In the genomic region with DNA sequence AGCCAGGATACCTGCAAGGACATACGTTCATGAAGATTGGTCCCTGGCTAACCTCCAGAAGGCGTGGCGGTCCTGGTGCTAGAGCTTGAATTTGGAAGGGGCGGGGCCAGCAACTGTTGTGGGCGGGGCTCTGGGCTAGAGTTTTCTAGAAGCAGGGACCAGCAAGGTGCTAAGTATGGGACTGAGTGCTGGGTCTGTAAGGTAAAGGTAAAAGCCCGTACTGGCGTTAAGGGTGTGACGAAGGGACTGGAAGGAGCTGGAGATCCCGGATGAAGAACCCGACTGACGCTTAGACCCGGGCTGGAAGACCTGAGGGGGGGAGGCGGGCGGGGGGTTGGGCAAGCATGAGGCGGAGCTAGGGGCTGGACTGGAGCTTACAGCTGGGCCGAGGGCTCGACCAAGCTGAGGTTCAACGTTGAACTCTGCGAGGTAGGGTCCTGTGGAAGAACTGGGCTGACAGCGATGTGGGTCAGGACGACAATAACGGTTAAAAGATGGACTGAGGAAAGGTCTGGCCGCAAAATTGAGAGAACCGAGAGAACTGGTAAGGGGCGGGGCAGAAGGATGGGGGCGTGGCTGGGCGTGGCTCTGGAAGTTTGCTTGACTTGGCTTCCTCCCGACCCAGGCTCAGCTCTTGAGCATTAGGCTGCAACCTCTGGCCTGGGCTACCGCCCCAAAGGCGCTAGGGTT, we compare ENCODE assay signal across 8 mouse cellular contexts. TPM values are rescaled to one million over a fixed set of nuclear protein-coding genes. Genes with fewer than 3 reads are reported as not detected.
DNase-seq lines count a peak whose midpoint lies in the region; ATAC-seq and TF ChIP-seq lines count a peak whose summit lies in the region.

No protein-coding gene starts in this region.

- no peaks in the 10 kb centered on the region for H3K27me3 ChIP-seq in heart, embryonic 14.5 days (ENCODE audit: control insufficient read depth, insufficient read depth, low read length)
- no peaks in the 10 kb centered on the region for H3K27me3 ChIP-seq in kidney, postnatal 0 days (ENCODE audit: insufficient read depth, low read length)

- 0 out of 2 replicates have a peak, but pooled peaks have one; percentile 33 for TF ChIP-seq POLR2A in embryonic fibroblast, embryonic 13.5 days (IDR thresholded peaks at IDR 0.05; ENCODE audit: low read depth, low read length)

- H3K4me1 ChIP-seq in embryonic fibroblast, embryonic 13.5 days (ENCODE audit: control insufficient read depth, insufficient read depth, low read length), result peaks cover 5% of the 10 kb centered on the region; the same call in 1 of the 2 replicates
- H3K4me1 ChIP-seq in heart, embryonic 14.5 days (ENCODE audit: control insufficient read depth in 2 of 2, insufficient read depth in 2 of 2, low read length in 2 of 2), result peaks cover 11 to 18% of the 10 kb centered on the region in 2 experiments
- H3K4me1 ChIP-seq in kidney, postnatal 0 days (replicated peaks; ENCODE audit: insufficient read depth, low read length), result peaks cover 11% of the 10 kb centered on the region

- no peak overlapping the region for H3K4me3 ChIP-seq in embryonic fibroblast, embryonic 13.5 days (ENCODE audit: insufficient read depth, low read length)
- peak overlapping the region; percentile 41 to 68 for H3K4me3 ChIP-seq in heart, embryonic 14.5 days (ENCODE audit: control insufficient read depth in 1 of 2, insufficient read depth in 1 of 2, low read depth in 1 of 2, low read length in 2 of 2)
- peak overlapping the region; percentile 53 for H3K4me3 ChIP-seq in kidney, postnatal 0 days (replicated peaks; ENCODE audit: low read depth, low read length)

- peak overlapping the region; percentile 78 for H3K4me2 ChIP-seq in heart, embryonic 14.5 days (ENCODE audit: low read length)
- H3K4me2 ChIP-seq in kidney, postnatal 0 days (ENCODE audit: low read length), result peak overlapping the region; percentile 65

- peak; percentile 65 for ATAC-seq in heart, embryonic 14.5 days (ENCODE audit: insufficient number of reproducible peaks, insufficient read depth, low FRiP score, low read depth)
- peak; percentile 73 for ATAC-seq in kidney, postnatal 0 days (replicated peaks; ENCODE audit: low FRiP score, low read depth)

- no peak overlapping the region for H3K27ac ChIP-seq in embryonic fibroblast, embryonic 13.5 days (ENCODE audit: insufficient read depth, low read length)
- 0 out of 4 replicates have a peak overlapping the region, but pooled peaks of 1 of the 2 experiments have one; percentile 14 for H3K27ac ChIP-seq in heart, embryonic 14.5 days (replicated peaks in 1 of 2; ENCODE audit: control insufficient read depth in 1 of 2, insufficient read depth in 1 of 2, low read depth in 2 of 2, low read length in 2 of 2)
- no peak overlapping the region for H3K27ac ChIP-seq in kidney, postnatal 0 days

- DNase-seq in cerebellum, postnatal 14 days, result peak; percentile 35 to 66
- no peak for DNase-seq in cerebellum, adult 8-10 months
- DNase-seq in kidney, postnatal 0 days (ENCODE audit: low spot score), result peak; percentile 86
- peak; percentile 86 to 88 for DNase-seq in lung, postnatal 4 days
- DNase-seq in retina, postnatal 1 day, result peak; percentile 78
- DNase-seq in frontal cortex, postnatal 25 days (ENCODE audit: low spot score in 2 of 2), result no peak

- no peaks in the 10 kb centered on the region for H3K9me3 ChIP-seq in heart, embryonic 14.5 days (ENCODE audit: control insufficient read depth, low read length)
- H3K9me3 ChIP-seq in kidney, postnatal 0 days (replicated peaks; ENCODE audit: low read length), result no peaks in the 10 kb centered on the region

- peak overlapping the region; percentile 67 for H3K9ac ChIP-seq in heart, embryonic 14.5 days (ENCODE audit: low read length)
- H3K9ac ChIP-seq in kidney, postnatal 0 days (ENCODE audit: low read depth, low read length), result peak overlapping the region; percentile 13

- TF ChIP-seq CTCF in embryonic fibroblast, embryonic 13.5 days (IDR thresholded peaks at IDR 0.05; ENCODE audit: borderline replicate concordance, insufficient read depth, low read length), result no peak
- TF ChIP-seq CTCF in kidney, postnatal 0 days (IDR thresholded peaks at IDR 0.05; ENCODE audit: low read depth), result no peak

- peaks cover 27% of the 10 kb centered on the region for H3K36me3 ChIP-seq in heart, embryonic 14.5 days (ENCODE audit: control insufficient read depth, insufficient read depth, low read length)
- peaks cover 21% of the 10 kb centered on the region for H3K36me3 ChIP-seq in kidney, postnatal 0 days (ENCODE audit: insufficient read depth, low read length)

- 4% methylated on average over 30 of the region's 30 CpGs for WGBS in heart, embryonic 14.5 days
- 2% methylated on average over 30 of the region's 30 CpGs for WGBS in kidney, postnatal 0 days

RNA-seq across cellular contexts. Expression of a gene that starts 1.4 kb away (rescaled TPM):
- polyA plus RNA-seq in embryonic fibroblast, embryonic 13.5 days (2011; ENCODE audit: insufficient read length, low read depth, missing spikeins), result 0.92 and 1.7 TPM in 2 replicates
- polyA plus RNA-seq in heart, embryonic 14.5 days (2014; fragmentation: Nextera tagmentation; extraction: Ambion mirVana), result 2.4 and 2.9 TPM in 2 replicates
- polyA plus RNA-seq in kidney, postnatal 0 days (2015; fragmentation: Nextera tagmentation; extraction: Ambion mirVana), result 3.1 and 3.2 TPM in 2 replicates

RNA-seq across cellular contexts. Expression of a gene that starts 6.3 kb away (rescaled TPM):
- 112 and 127 TPM in 2 replicates for polyA plus RNA-seq in embryonic fibroblast, embryonic 13.5 days (2011; ENCODE audit: insufficient read length, low read depth, missing spikeins)
- polyA plus RNA-seq in heart, embryonic 14.5 days (2014; fragmentation: Nextera tagmentation; extraction: Ambion mirVana), result 57.1 and 61.8 TPM in 2 replicates
- 129 and 131 TPM in 2 replicates for polyA plus RNA-seq in kidney, postnatal 0 days (2015; fragmentation: Nextera tagmentation; extraction: Ambion mirVana)

RNA-seq across cellular contexts. Expression of a gene that starts 11.2 kb away (rescaled TPM):
- 2,180 and 2,276 TPM in 2 replicates for polyA plus RNA-seq in embryonic fibroblast, embryonic 13.5 days (2011; ENCODE audit: insufficient read length, low read depth, missing spikeins)
- 968 and 1,084 TPM in 2 replicates for polyA plus RNA-seq in heart, embryonic 14.5 days (2014; fragmentation: Nextera tagmentation; extraction: Ambion mirVana)
- 1,409 and 1,636 TPM in 2 replicates for polyA plus RNA-seq in kidney, postnatal 0 days (2015; fragmentation: Nextera tagmentation; extraction: Ambion mirVana)

RNA-seq across cellular contexts. Expression of a gene that starts 18.0 kb away (rescaled TPM):
- 13.6 and 15.3 TPM in 2 replicates for polyA plus RNA-seq in embryonic fibroblast, embryonic 13.5 days (2011; ENCODE audit: insufficient read length, low read depth, missing spikeins)
- 14.7 and 16.1 TPM in 2 replicates for polyA plus RNA-seq in heart, embryonic 14.5 days (2014; fragmentation: Nextera tagmentation; extraction: Ambion mirVana)
- 43.4 and 46.6 TPM in 2 replicates for polyA plus RNA-seq in kidney, postnatal 0 days (2015; fragmentation: Nextera tagmentation; extraction: Ambion mirVana)

RNA-seq across cellular contexts. Expression of a gene that starts 18.1 kb away (rescaled TPM):
- polyA plus RNA-seq in embryonic fibroblast, embryonic 13.5 days (2011; ENCODE audit: insufficient read length, low read depth, missing spikeins), result 12.0 and 17.9 TPM in 2 replicates
- 11.5 and 12.4 TPM in 2 replicates for polyA plus RNA-seq in heart, embryonic 14.5 days (2014; fragmentation: Nextera tagmentation; extraction: Ambion mirVana)
- polyA plus RNA-seq in kidney, postnatal 0 days (2015; fragmentation: Nextera tagmentation; extraction: Ambion mirVana), result 18.2 and 19.9 TPM in 2 replicates

Comparison
In these comparisons a context has a peak if more than half of its experiments do, and no peak if none do; other contexts are left out.
1. DNase-seq: peak in cerebellum, postnatal 14 days (2 of 2), kidney, postnatal 0 days (single experiment), lung, postnatal 4 days (2 of 2) and retina, postnatal 1 day (single experiment); none in cerebellum, adult 8-10 months (single experiment) and frontal cortex, postnatal 25 days (0 of 2).